Mouse (Mus musculus) CH12.LX (cell line): Measurements from ENCODE around the gene Rnase2b.

ENCODE experiments used
- CTCF ChIP-seq, 2 experiments: IDR thresholded peaks in 1 of 2; conservative IDR thresholded peaks in 1 of 2; 2 replicates each; pipeline ENCODE4 v1.5.1; 2011 to 2012; ENCODE audit warnings: low read depth in 2 of 2, low read length in 2 of 2, improper control_type of control experiment in 1 of 2, inconsistent platforms in 1 of 2, mild to moderate bottlenecking in 1 of 2, moderate library complexity in 1 of 2
- EP300 ChIP-seq: IDR thresholded peaks from 2 replicates; pipeline ENCODE4 v1.6.1; 2011; ENCODE audit warnings: low read length, improper control_type of control experiment
- ETS1 ChIP-seq: conservative IDR thresholded peaks from 2 replicates; pipeline ENCODE4 v1.6.1; 2012; ENCODE audit warnings: low read depth, mild to moderate bottlenecking, inconsistent platforms, low read length, improper control_type of control experiment, moderate library complexity
- MAFK ChIP-seq: IDR thresholded peaks from 2 replicates; pipeline ENCODE4 v1.6.1; 2011; ENCODE audit warnings: low read length, improper control_type of control experiment; ENCODE audit not compliant: insufficient replicate concordance
- NELFE ChIP-seq: IDR thresholded peaks from 2 replicates; pipeline ENCODE4 v1.6.1; 2011; ENCODE audit warnings: low read depth, low read length, improper control_type of control experiment
- POLR2A ChIP-seq: IDR thresholded peaks from 2 replicates; pipeline ENCODE4 v1.6.1; 2011; ENCODE audit warnings: low read depth, mild to moderate bottlenecking, improper control_type of control experiment, low read length
- POLR2AphosphoS2 ChIP-seq: IDR thresholded peaks from 2 replicates; pipeline ENCODE4 v1.6.1; 2011; ENCODE audit warnings: low read depth, low read length, improper control_type of control experiment
- SIN3A ChIP-seq: IDR thresholded peaks from 2 replicates; pipeline ENCODE4 v1.6.1; 2012; ENCODE audit warnings: low read length, improper control_type of control experiment, inconsistent platforms
- UBTF ChIP-seq: IDR thresholded peaks from 2 replicates; pipeline ENCODE4 v1.6.1; 2012; ENCODE audit warnings: low read depth, mild to moderate bottlenecking, inconsistent platforms, low read length, improper control_type of control experiment, moderate library complexity
- USF1 ChIP-seq: IDR thresholded peaks from 2 replicates; pipeline ENCODE4 v1.6.1; 2014; ENCODE audit warnings: low read depth, mild to moderate bottlenecking, inconsistent platforms, low read length, improper control_type of control experiment

- TF ChIP-seq EP300, result no peak
- TF ChIP-seq NELFE, result no peak
- no peak for TF ChIP-seq USF1
- no peak for TF ChIP-seq CTCF (conservative IDR thresholded peaks at IDR 0.05 in 1 of 2, IDR thresholded peaks at IDR 0.05 in 1 of 2; ENCODE audit: low read depth in 2 of 2, low read length in 2 of 2)
- no peak for TF ChIP-seq SIN3A
- TF ChIP-seq ETS1, result no peak
- no peak for TF ChIP-seq MAFK
- TF ChIP-seq UBTF, result no peak
- TF ChIP-seq POLR2A, result no peak
- TF ChIP-seq POLR2AphosphoS2, result no peak
Measured at GRCm38 (mm10) chr14:51203115-51203514, 41.1 kb downstream of the Rnase2b start, which contains the start of gene Ear14.
